Mouse (Mus musculus) embryonic facial prominence, embryonic 10.5 days (tissue): Measurements from ENCODE around the gene Frem1. TPM values are rescaled to one million over a fixed set of nuclear protein-coding genes. Genes with fewer than 3 reads are reported as not detected.

Experiments used
- DNase-seq: peaks from one replicate; pipeline ENCODE4 v3.0.0-alpha.2; 2017; ENCODE audit warnings: low spot score
- H3K27ac ChIP-seq: fragments of 300-500 bp; sonication (generic); replicated peaks from 2 replicates; pipeline ENCODE4 v1.5.1; 2016; ENCODE audit warnings: mild to moderate bottlenecking
- H3K27me3 ChIP-seq: fragments of 300-500 bp; sonication (generic); replicated peaks from 2 replicates; pipeline ENCODE4 v1.6.1; 2016; ENCODE audit warnings: low read depth, mild to moderate bottlenecking; ENCODE audit not compliant: poor library complexity, severe bottlenecking
- H3K36me3 ChIP-seq: fragments of 300-500 bp; sonication (generic); replicated peaks from 2 replicates; pipeline ENCODE4 v1.6.1; 2016; ENCODE audit warnings: mild to moderate bottlenecking, moderate library complexity
- H3K4me1 ChIP-seq: fragments of 300-500 bp; sonication (generic); 2 replicates; pipeline ENCODE4 v1.6.1; 2016
- H3K4me3 ChIP-seq: fragments of 300-500 bp; sonication (generic); 2 replicates; pipeline ENCODE4 v1.5.1; 2016; ENCODE audit warnings: mild to moderate bottlenecking, moderate library complexity
- H3K9me3 ChIP-seq: fragments of 300-500 bp; sonication (generic); 2 replicates; pipeline ENCODE4 v1.6.1; 2016; ENCODE audit warnings: mild to moderate bottlenecking
- WGBS: fragments of 180-500 bp; shearing (Covaris S2); methylation state at CpG from one replicate; pipeline ENCODE4 v1.1.7; 2016; 5-methylcytosine and 5-hydroxymethylcytosine counted together
- polyA plus RNA-seq: library from polyadenylated mRNA; unstranded; fragments of >200 nt; fragmentation: Nextera tagmentation; extraction: Ambion mirVana; gene quantifications from 2 replicates; pipeline ENCODE4 v1.2.1, GENCODE M21; 2016

Gene Frem1
- polyA plus RNA-seq, 1 experiment from 2014 or later, result 15.5 TPM

- whole genome bisulfite sequencing, result 2% methylated on average over 8 of the region's 8 CpGs
- H3K27me3 ChIP-seq, result no peaks in the 10 kb centered on the region
- peak overlapping the region; percentile 62 for H3K4me3 ChIP-seq
- H3K9me3 ChIP-seq, result no peaks in the 10 kb centered on the region
- no peaks in the 10 kb centered on the region for H3K36me3 ChIP-seq
- H3K4me1 ChIP-seq, result peaks cover 70% of the 10 kb centered on the region
- H3K27ac ChIP-seq, result peak overlapping the region; percentile 86
- peak; percentile 27 for DNase-seq
These were observed 963 bp downstream of the Frem1 start for GRCm38 (mm10) chr4:83051176-83051575.

- Histone ChIP-seq H3K36me3 (no peaks in the 10 kb centered on the region), H3K27ac (peak overlapping the region; percentile 86), H3K9me3 (no peaks in the 10 kb centered on the region), H3K4me3 (peak overlapping the region; percentile 62), H3K27me3 (no peaks in the 10 kb centered on the region), H3K4me1 (peaks cover 79% of the 10 kb centered on the region)
- 61% methylated on average over 5 of the region's 5 CpGs for WGBS
- DNase-seq, result peak; percentile 32
These were observed 1.9 kb downstream of the Frem1 start for GRCm38 (mm10) chr4:83050151-83050796.

GRCm38 (mm10) chr4:83049288-83049687, 2.9 kb downstream of the Frem1 start:
- Histone ChIP-seq H3K4me3 (peak overlapping the region; percentile 62), H3K4me1 (peaks cover 86% of the 10 kb centered on the region)
- WGBS, result 9% methylated on average over 3 of the region's 3 CpGs

DNA sequence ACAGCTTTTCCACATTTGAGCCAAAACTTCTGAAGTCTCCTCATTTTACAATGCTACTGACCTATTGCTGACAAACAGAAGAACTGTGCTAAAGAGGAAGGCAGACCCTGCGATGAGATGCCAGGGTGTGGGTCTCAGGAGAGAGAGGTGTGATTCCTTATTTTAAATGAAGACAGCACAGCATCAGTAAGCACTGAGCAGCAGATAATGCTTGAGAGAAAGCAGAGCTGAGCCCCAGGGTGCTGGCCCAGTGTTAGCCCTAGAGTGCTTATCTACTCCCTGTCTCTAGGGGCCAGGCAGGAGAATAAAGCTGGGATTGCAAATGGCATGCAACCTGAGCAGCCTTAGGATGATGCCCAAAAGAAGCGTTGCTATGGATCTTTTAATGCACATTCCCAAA, 3.6 kb downstream of the Frem1 start:
- WGBS, result 31% methylated on average over 2 of the region's 2 CpGs
- Histone ChIP-seq H3K27me3 (no peaks in the 10 kb centered on the region), H3K9me3 (no peaks in the 10 kb centered on the region), H3K36me3 (no peaks in the 10 kb centered on the region), H3K27ac (peak overlapping the region; percentile 81), H3K4me3 (peak overlapping the region; percentile 62), H3K4me1 (peaks cover 88% of the 10 kb centered on the region)
- no peak for DNase-seq

More at GRCm38 (mm10) chr4:83049288-83049687, 2.9 kb downstream of the Frem1 start:
- peak; percentile 52 for DNase-seq
- peak overlapping the region; percentile 81 for H3K27ac ChIP-seq
- no peaks in the 10 kb centered on the region for H3K9me3 ChIP-seq
- no peaks in the 10 kb centered on the region for H3K36me3 ChIP-seq
- H3K27me3 ChIP-seq, result no peaks in the 10 kb centered on the region

DNA sequence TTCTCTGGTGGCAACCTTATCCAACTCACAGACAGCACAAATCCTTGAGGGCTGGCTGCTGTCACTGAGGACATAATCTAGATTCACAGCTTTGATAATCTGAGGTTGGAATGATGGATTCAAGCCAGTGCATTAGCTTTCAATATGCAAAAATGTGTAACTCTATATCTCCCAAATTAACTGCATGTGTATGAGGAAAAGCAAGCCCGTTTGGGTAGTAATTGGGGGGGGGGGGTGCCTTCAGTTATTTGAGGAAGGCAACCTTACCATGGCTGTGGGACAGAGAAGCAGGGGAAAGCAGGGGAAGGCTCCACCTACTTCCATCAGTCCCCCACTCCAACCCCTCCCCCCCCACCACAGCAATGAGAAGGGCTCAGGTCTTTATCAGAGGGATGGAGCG, 5.3 kb downstream of the Frem1 start:
- peaks cover 77% of the 10 kb centered on the region for H3K4me1 ChIP-seq
- no peaks in the 10 kb centered on the region for H3K9me3 ChIP-seq
- WGBS, result 14% methylated on average over 2 of the region's 2 CpGs
- no peaks in the 10 kb centered on the region for H3K27me3 ChIP-seq
- DNase-seq, result peak; percentile 54
- H3K36me3 ChIP-seq, result peaks cover 13% of the 10 kb centered on the region
- peak overlapping the region; percentile 28; the same call in 1 of the 2 replicates for H3K4me3 ChIP-seq
- peak overlapping the region; percentile 81 for H3K27ac ChIP-seq

GRCm38 (mm10) chr4:83046069-83046468, 6.1 kb downstream of the Frem1 start:
- H3K9me3 ChIP-seq, result no peaks in the 10 kb centered on the region
- peaks cover 75% of the 10 kb centered on the region for H3K4me1 ChIP-seq
- peak overlapping the region; percentile 77 for H3K27ac ChIP-seq
- peaks cover 13% of the 10 kb centered on the region for H3K36me3 ChIP-seq
- WGBS, result 75% methylated on average over 3 of the region's 3 CpGs
- H3K27me3 ChIP-seq, result no peaks in the 10 kb centered on the region
- no peak overlapping the region for H3K4me3 ChIP-seq
- no peak for DNase-seq

- WGBS, result 41% methylated on average over 6 of the region's 6 CpGs
- Histone ChIP-seq H3K27me3 (no peaks in the 10 kb centered on the region), H3K4me3 (no peak overlapping the region), H3K36me3 (peaks cover 13% of the 10 kb centered on the region), H3K9me3 (no peaks in the 10 kb centered on the region), H3K4me1 (peaks cover 75% of the 10 kb centered on the region), H3K27ac (peak overlapping the region; percentile 77)
- DNase-seq, result no peak
These were observed 6.9 kb downstream of the Frem1 start for GRCm38 (mm10) chr4:83045266-83045665.

GRCm38 (mm10) chr4:83040780-83041179, 11.4 kb downstream of the Frem1 start:
- H3K36me3 ChIP-seq, result peaks cover 48% of the 10 kb centered on the region
- no peaks in the 10 kb centered on the region for H3K27me3 ChIP-seq
- H3K9me3 ChIP-seq, result no peaks in the 10 kb centered on the region
- H3K27ac ChIP-seq, result peak overlapping the region; percentile 69
- 0 out of 2 replicates have a peak overlapping the region, but pooled peaks have one; percentile 11 for H3K4me3 ChIP-seq
- 20% methylated on average over 3 of the region's 3 CpGs for WGBS
- H3K4me1 ChIP-seq, result peaks cover 35% of the 10 kb centered on the region
- peak; percentile 80 for DNase-seq

DNA sequence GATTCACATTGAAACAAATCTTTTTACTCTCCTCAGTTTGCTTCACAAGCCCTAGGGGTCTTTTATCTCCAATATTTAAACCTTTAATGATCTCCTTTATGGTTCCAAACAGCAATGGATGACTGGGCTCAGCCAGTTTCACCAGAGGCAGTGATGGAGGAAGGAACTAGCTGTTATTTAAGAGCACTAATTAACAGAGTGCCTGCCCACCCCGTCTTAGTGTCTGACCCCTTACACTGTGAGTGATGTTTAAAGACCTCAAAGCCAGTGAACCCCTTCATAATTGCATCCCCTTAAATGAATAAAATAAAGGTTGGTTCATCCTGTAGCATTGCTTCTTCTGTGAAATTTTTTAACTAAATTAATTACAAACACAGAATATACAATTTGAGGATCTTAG, 19.4 kb downstream of the Frem1 start:
- 13% methylated on average over 1 of the region's 1 CpGs for WGBS
- DNase-seq, result no peak
- Histone ChIP-seq H3K36me3 (peaks cover 42% of the 10 kb centered on the region), H3K27me3 (no peaks in the 10 kb centered on the region), H3K9me3 (no peaks in the 10 kb centered on the region), H3K4me3 (no peak overlapping the region), H3K27ac (no peak overlapping the region; the same call in 1 of the 2 replicates), H3K4me1 (peaks cover 36% of the 10 kb centered on the region)

DNA sequence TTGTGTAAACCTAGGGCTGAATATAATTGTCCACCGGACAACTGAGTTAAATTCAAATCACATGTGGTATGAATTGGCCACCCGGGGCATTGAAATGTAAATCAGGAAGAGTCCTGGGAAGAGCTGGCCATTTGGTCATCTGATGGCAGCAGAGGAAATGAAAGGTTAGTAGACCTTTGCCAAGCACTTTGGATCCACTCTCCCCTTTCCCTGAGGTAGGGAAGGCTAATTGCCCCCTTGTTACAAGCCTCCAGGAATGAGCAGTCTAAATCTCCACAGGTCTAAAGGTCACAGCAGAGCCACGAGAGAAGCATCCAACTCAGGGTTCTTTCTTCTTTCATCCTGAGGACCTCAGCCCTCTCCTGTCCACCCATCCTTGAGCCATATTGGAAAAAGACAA, 20.5 kb downstream of the Frem1 start:
- H3K9me3 ChIP-seq, result no peaks in the 10 kb centered on the region
- H3K27ac ChIP-seq, result peak overlapping the region; percentile 35; the same call in 1 of the 2 replicates
- peaks cover 37% of the 10 kb centered on the region for H3K36me3 ChIP-seq
- peaks cover 36% of the 10 kb centered on the region for H3K4me1 ChIP-seq
- H3K27me3 ChIP-seq, result no peaks in the 10 kb centered on the region
- no peak for DNase-seq
- 21% methylated on average over 3 of the region's 3 CpGs for WGBS
- no peak overlapping the region for H3K4me3 ChIP-seq

GRCm38 (mm10) chr4:83030097-83030496, 22.0 kb downstream of the Frem1 start:
- no peaks in the 10 kb centered on the region for H3K27me3 ChIP-seq
- 86% methylated on average over 6 of the region's 6 CpGs for WGBS
- no peaks in the 10 kb centered on the region for H3K9me3 ChIP-seq
- no peak overlapping the region for H3K27ac ChIP-seq
- H3K4me3 ChIP-seq, result no peak overlapping the region
- H3K4me1 ChIP-seq, result peaks cover 36% of the 10 kb centered on the region
- H3K36me3 ChIP-seq, result peaks cover 27% of the 10 kb centered on the region
- no peak for DNase-seq

- H3K4me3 ChIP-seq, result peak overlapping the region; percentile 29
- peaks cover 21% of the 10 kb centered on the region for H3K36me3 ChIP-seq
- peak overlapping the region; percentile 81 for H3K27ac ChIP-seq
- H3K27me3 ChIP-seq, result peaks cover 3% of the 10 kb centered on the region; the same call in 1 of the 2 replicates
- 23% methylated on average over 15 of the region's 15 CpGs for WGBS
- H3K9me3 ChIP-seq, result no peaks in the 10 kb centered on the region
- DNase-seq, result peak; percentile 84
- H3K4me1 ChIP-seq, result peaks cover 62% of the 10 kb centered on the region
These were observed 31.2 kb downstream of the Frem1 start for GRCm38 (mm10) chr4:83020759-83021555.
